Mouse (Mus musculus): Measurements from ENCODE around the gene Zfp708. TPM values are rescaled to one million over a fixed set of nuclear protein-coding genes. Genes with fewer than 3 reads are reported as not detected.

The Zfp708 gene
- polyA plus RNA-seq, 1 experiment from 2014 or later: 5.8 TPM

- no peaks in the 10 kb centered on the region for H3K36me3 ChIP-seq (ENCODE audit: insufficient read depth, low read length)
- WGBS: 3% methylated on average over 12 of the region's 12 CpGs
- ATAC-seq (ENCODE audit: low FRiP score, low TSS enrichment): peak; percentile 64
- peak overlapping the region; percentile 77 for H3K4me2 ChIP-seq (replicated peaks; ENCODE audit: low read depth, low read length)
- H3K9ac ChIP-seq (replicated peaks; ENCODE audit: low read length): peak overlapping the region; percentile 77
- H3K27me3 ChIP-seq (ENCODE audit: insufficient read depth, low read length): no peaks in the 10 kb centered on the region
- peaks cover 3% of the 10 kb centered on the region; the same call in 1 of the 2 replicates for H3K4me1 ChIP-seq (ENCODE audit: insufficient read depth, low read length)
- peak overlapping the region; percentile 90 for H3K27ac ChIP-seq (ENCODE audit: low read length)
- H3K4me3 ChIP-seq (ENCODE audit: low read length): peak overlapping the region; percentile 80
- no peaks in the 10 kb centered on the region for H3K9me3 ChIP-seq (ENCODE audit: low read length)
Measured at GRCm38 (mm10) chr13:67060161-67060785, 37.5 kb downstream of the Zfp708 start.

Other genes starting within 250 kb of the Zfp708 start
- gene Gm10767, start 193.1 kb downstream of the Zfp708 start, polyA plus RNA-seq (2015; fragmentation: Nextera tagmentation; extraction: Ambion mirVana): 1.4 TPM in 2 replicates
- 3.6 and 3.9 TPM in 2 replicates for gene Zfp712, start 36.8 kb downstream of the Zfp708 start, polyA plus RNA-seq (2015; fragmentation: Nextera tagmentation; extraction: Ambion mirVana)
- gene Gm28557, start 10.6 kb upstream of the Zfp708 start, polyA plus RNA-seq (2015; fragmentation: Nextera tagmentation; extraction: Ambion mirVana): 3.3 and 3.9 TPM in 2 replicates
- 0.22 and 0.40 TPM in 2 replicates for gene Rslcan18, start 18.3 kb upstream of the Zfp708 start, polyA plus RNA-seq (2015; fragmentation: Nextera tagmentation; extraction: Ambion mirVana)
- gene Zfp759, start 23.7 kb upstream of the Zfp708 start, polyA plus RNA-seq (2015; fragmentation: Nextera tagmentation; extraction: Ambion mirVana): 2.1 and 2.7 TPM in 2 replicates
- gene Rsl1, start 75.2 kb upstream of the Zfp708 start, polyA plus RNA-seq (2015; fragmentation: Nextera tagmentation; extraction: Ambion mirVana): 8.8 and 10.0 TPM in 2 replicates
- gene Zfp455, start 96.5 kb upstream of the Zfp708 start, polyA plus RNA-seq (2015; fragmentation: Nextera tagmentation; extraction: Ambion mirVana): 1.5 and 1.8 TPM in 2 replicates
- gene Zfp458, start 180.5 kb upstream of the Zfp708 start, polyA plus RNA-seq (2015; fragmentation: Nextera tagmentation; extraction: Ambion mirVana): 1.6 and 2.1 TPM in 2 replicates
- 0.76 and 0.86 TPM in 2 replicates for gene Zfp457, start 208.5 kb upstream of the Zfp708 start, polyA plus RNA-seq (2015; fragmentation: Nextera tagmentation; extraction: Ambion mirVana)
- gene Zfp595, start 234.6 kb upstream of the Zfp708 start, polyA plus RNA-seq (2015; fragmentation: Nextera tagmentation; extraction: Ambion mirVana): 2.7 and 2.8 TPM in 2 replicates

Data from kidney, embryonic 16.5 days (tissue).